Mouse (Mus musculus): ENCODE measurements around the gene E2f7. TPM values are rescaled to one million over a fixed set of nuclear protein-coding genes. Genes with fewer than 3 reads are reported as not detected.
A peak's percentile ranks its signal among the peaks of the same experiment; 100 is the strongest.
"Not testable (repeated sequence)": the region's sequence is repeated elsewhere in the genome, so short reads cannot be mapped to it uniquely, and the experiment has no call there.

Gene E2f7
- polyA plus RNA-seq, 1 experiment from 2014 or later, result 30.3 TPM

DNA sequence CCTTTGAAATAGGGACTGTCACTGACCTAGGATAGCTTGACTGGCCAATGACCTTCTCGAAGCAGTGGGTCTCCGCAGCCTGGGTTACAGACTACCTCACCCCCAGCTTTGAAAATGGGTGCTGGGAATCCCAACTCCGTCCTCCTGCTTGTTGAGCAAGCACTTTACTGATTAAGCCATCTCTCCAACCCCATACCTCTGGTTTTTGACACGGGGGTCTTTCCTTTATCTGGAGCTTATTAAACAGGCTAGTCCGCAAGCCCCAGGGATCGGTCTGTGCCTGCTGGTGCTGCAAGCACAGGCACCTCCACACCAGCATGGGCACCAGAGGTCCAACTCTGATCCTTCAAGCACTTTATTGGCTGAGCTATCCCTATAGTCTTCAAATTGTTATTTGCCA is 1.5 kb upstream of the E2f7 start:
- no peaks in the 10 kb centered on the region for H3K9me3 ChIP-seq (ENCODE audit: control insufficient read depth, low read length)
- WGBS, result 84% methylated on average over 6 of the region's 6 CpGs
- ATAC-seq (ENCODE audit: insufficient read depth, low FRiP score, low TSS enrichment) (no peak), DNase-seq (ENCODE audit: low spot score) (no peak)
- H3K4me3 ChIP-seq (ENCODE audit: low read depth, low read length), result no peak overlapping the region
- no peak overlapping the region for H3K27ac ChIP-seq (ENCODE audit: low read depth, low read length)
- no peaks in the 10 kb centered on the region for H3K27me3 ChIP-seq (ENCODE audit: control insufficient read depth, insufficient read depth, low read length)
- no peak overlapping the region for H3K9ac ChIP-seq (ENCODE audit: low read length)
- no peaks in the 10 kb centered on the region for H3K4me1 ChIP-seq (ENCODE audit: control insufficient read depth, insufficient read depth, low read length)
- no peak overlapping the region for H3K4me2 ChIP-seq (ENCODE audit: low read depth)
- H3K36me3 ChIP-seq (ENCODE audit: control insufficient read depth, insufficient read depth, low read length), result no peaks in the 10 kb centered on the region

DNA sequence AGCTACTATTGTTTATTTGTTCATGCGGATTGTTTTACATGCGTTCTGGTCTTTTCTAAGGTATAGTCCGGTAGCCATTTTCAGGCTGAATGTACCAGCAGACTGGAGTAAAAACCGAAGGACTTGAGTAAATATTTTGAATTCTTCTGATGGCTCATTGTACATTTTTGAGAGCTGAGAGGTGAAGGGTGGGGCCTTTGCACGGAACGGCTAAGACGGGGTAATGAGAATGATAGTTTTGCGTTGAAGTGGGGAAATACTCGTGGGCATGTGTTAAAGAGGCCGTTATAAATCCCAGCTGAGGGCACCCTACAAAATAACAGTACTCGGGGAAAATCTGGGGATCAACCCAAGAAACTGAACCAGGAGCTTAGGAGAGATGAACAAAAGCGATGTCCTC is 1.1 kb upstream of the E2f7 start:
- no peak for ATAC-seq (ENCODE audit: insufficient read depth, low FRiP score, low TSS enrichment)
- Histone ChIP-seq H3K27ac (ENCODE audit: low read depth, low read length) (no peak overlapping the region), H3K4me3 (ENCODE audit: low read depth, low read length) (no peak overlapping the region), H3K36me3 (ENCODE audit: control insufficient read depth, insufficient read depth, low read length) (no peaks in the 10 kb centered on the region; the same call in 1 of the 2 replicates), H3K9ac (ENCODE audit: low read length) (no peak overlapping the region), H3K27me3 (ENCODE audit: control insufficient read depth, insufficient read depth, low read length) (no peaks in the 10 kb centered on the region), H3K4me1 (ENCODE audit: control insufficient read depth, insufficient read depth, low read length) (no peaks in the 10 kb centered on the region), H3K4me2 (ENCODE audit: low read depth) (no peak overlapping the region), H3K9me3 (ENCODE audit: control insufficient read depth, low read length) (no peaks in the 10 kb centered on the region)
- WGBS, result 74% methylated on average over 12 of the region's 12 CpGs
- no peak for DNase-seq (ENCODE audit: low spot score)

DNA sequence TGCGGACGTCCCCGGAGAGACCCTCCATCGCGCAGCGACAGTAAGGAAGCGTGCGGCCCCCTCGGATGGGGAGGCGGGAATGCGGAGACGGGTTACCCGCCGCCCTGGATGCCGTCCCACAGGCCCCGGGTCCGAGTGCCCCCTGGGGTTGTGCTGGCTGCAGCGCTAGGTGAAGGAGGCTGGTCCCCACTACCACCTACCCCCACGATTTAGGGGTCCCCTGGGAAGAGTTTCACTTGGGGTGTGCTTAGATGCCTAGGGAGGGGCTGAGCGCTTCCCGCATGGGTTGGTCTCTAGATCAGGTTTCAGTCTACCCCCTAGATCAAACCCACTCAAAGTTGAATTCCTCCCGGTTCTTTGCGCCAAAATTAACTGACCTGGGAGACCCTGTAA is 397 bp downstream of the E2f7 start:
- no peaks in the 10 kb centered on the region for H3K4me1 ChIP-seq (ENCODE audit: control insufficient read depth, insufficient read depth, low read length)
- H3K9ac ChIP-seq (ENCODE audit: low read length), result peak overlapping the region; percentile 92
- H3K9me3 ChIP-seq (ENCODE audit: control insufficient read depth, low read length), result no peaks in the 10 kb centered on the region
- H3K27me3 ChIP-seq (ENCODE audit: control insufficient read depth, insufficient read depth, low read length), result no peaks in the 10 kb centered on the region
- ATAC-seq (ENCODE audit: insufficient read depth, low FRiP score, low TSS enrichment) (no peak; the same call in 1 of the 2 replicates), DNase-seq (ENCODE audit: low spot score) (no peak)
- peak overlapping the region; percentile 72 for H3K4me2 ChIP-seq (ENCODE audit: low read depth)
- peak overlapping the region; percentile 78 for H3K4me3 ChIP-seq (ENCODE audit: low read depth, low read length)
- under 1% methylated on average over 23 of the region's 23 CpGs for WGBS
- no peaks in the 10 kb centered on the region; the same call in 1 of the 2 replicates for H3K36me3 ChIP-seq (ENCODE audit: control insufficient read depth, insufficient read depth, low read length)
- H3K27ac ChIP-seq (ENCODE audit: low read depth, low read length), result peak overlapping the region; percentile 73

DNA sequence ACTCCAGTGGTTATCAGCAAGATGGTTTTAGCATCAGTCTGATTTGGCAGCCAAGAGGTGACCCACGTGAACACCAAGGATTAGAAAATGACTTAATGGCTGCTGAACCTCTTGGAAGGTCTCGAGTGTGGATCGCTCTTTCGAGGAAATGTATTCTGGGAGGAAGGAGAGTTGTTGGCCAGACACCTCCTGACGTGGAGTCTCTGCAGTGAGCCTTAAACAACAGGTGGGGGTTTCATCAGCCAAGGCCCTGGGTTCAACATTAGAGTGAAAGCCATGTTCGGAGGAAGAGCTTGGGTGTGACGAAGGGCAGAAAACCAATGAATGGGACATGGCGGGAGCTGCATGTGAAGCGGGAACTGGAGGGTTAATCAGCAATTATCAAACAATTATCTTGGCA is 3.8 kb downstream of the E2f7 start:
- no peak for ATAC-seq (ENCODE audit: insufficient read depth, low FRiP score, low TSS enrichment)
- H3K4me1 ChIP-seq (ENCODE audit: control insufficient read depth, insufficient read depth, low read length), result no peaks in the 10 kb centered on the region
- 92% methylated on average over 9 of the region's 9 CpGs for WGBS
- no peak overlapping the region for H3K4me2 ChIP-seq (ENCODE audit: low read depth)
- H3K9ac ChIP-seq (ENCODE audit: low read length), result no peak overlapping the region
- no peaks in the 10 kb centered on the region for H3K27me3 ChIP-seq (ENCODE audit: control insufficient read depth, insufficient read depth, low read length)
- H3K4me3 ChIP-seq (ENCODE audit: low read depth, low read length), result no peak overlapping the region
- H3K9me3 ChIP-seq (ENCODE audit: control insufficient read depth, low read length), result no peaks in the 10 kb centered on the region
- H3K27ac ChIP-seq (ENCODE audit: low read depth, low read length), result no peak overlapping the region
- no peak for DNase-seq (ENCODE audit: low spot score)
- H3K36me3 ChIP-seq (ENCODE audit: control insufficient read depth, insufficient read depth, low read length), result peaks cover under 1% of the 10 kb centered on the region

DNA sequence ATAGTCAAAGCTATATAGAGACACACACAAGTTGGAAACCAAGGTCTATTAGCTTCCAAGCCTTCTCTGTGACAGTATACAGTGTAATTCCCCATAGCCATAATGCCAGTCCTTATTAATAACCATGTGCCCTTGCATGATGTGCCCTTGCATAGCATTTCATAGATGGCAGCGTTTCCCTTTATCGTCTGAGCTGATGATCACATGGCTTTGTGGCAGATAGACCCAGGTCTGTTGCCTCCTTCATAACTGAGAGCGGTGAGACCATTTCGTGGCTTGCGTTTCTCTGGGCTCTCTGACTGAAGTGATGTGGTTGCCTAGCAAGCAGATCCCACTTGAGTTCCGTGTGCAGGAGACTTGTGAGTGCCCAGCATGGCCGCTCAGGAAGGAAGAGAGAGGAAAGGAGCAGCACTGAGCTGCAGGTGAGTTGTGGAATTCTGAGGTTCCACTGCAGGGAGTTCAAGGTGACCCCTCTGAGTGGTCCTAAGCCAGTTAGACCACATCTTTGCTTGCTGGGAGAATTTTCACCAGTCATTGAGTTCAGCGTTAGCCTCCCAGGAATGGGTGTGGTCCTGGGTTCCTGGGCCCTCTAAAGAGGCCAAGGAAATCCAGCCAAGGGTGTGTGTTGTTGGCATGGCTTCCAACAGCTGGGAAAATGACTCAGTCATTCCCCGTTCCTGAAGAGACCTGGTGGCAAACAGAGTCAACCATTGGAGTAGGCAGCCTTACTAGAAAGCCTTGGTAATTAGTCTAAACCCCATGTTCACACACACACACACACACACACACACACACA is 4.5 kb downstream of the E2f7 start:
- WGBS, result 97% methylated on average over 9 of the region's 9 CpGs

DNA sequence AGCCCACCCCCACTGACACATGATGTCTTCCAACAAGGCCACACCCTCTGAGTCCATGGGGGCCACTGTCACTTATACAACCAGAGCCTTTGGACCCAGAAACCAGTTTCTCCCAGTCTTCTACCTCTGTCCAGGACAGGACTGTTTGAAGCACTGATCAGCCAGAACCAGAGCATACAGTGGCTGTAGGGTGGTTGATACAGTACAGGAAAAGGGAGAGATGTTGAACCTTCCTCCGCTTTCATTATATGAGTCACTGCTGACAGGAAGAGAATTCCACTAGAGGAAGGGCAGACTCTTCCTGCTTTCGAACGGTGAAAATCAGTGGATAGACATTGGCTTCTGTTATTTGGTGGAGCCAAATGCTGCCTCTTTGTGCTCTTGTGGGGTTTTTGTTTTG is 7.6 kb downstream of the E2f7 start:
- Histone ChIP-seq H3K9ac (ENCODE audit: low read length) (no peak overlapping the region), H3K9me3 (ENCODE audit: control insufficient read depth, low read length) (no peaks in the 10 kb centered on the region), H3K4me3 (ENCODE audit: low read depth, low read length) (no peak overlapping the region), H3K27ac (ENCODE audit: low read depth, low read length) (no peak overlapping the region), H3K27me3 (ENCODE audit: control insufficient read depth, insufficient read depth, low read length) (no peaks in the 10 kb centered on the region), H3K4me1 (ENCODE audit: control insufficient read depth, insufficient read depth, low read length) (no peaks in the 10 kb centered on the region), H3K4me2 (ENCODE audit: low read depth) (no peak overlapping the region), H3K36me3 (ENCODE audit: control insufficient read depth, insufficient read depth, low read length) (peaks cover 17% of the 10 kb centered on the region)
- DNase-seq (ENCODE audit: low spot score) (no peak), ATAC-seq (ENCODE audit: insufficient read depth, low FRiP score, low TSS enrichment) (no peak)
- WGBS, result 91% methylated on average over 3 of the region's 3 CpGs

More for the DNA sequence above, 4.5 kb downstream of the E2f7 start:
- Histone ChIP-seq H3K27me3 (ENCODE audit: control insufficient read depth, insufficient read depth, low read length) (no peaks in the 10 kb centered on the region), H3K4me2 (ENCODE audit: low read depth) (no peak overlapping the region), H3K27ac (ENCODE audit: low read depth, low read length) (no peak overlapping the region), H3K9ac (ENCODE audit: low read length) (no peak overlapping the region), H3K36me3 (ENCODE audit: control insufficient read depth, insufficient read depth, low read length) (peaks cover 4% of the 10 kb centered on the region), H3K9me3 (ENCODE audit: control insufficient read depth, low read length) (no peaks in the 10 kb centered on the region), H3K4me1 (ENCODE audit: control insufficient read depth, insufficient read depth, low read length) (no peaks in the 10 kb centered on the region), H3K4me3 (ENCODE audit: low read depth, low read length) (no peak overlapping the region)
- ATAC-seq (ENCODE audit: insufficient read depth, low FRiP score, low TSS enrichment), result no peak
- DNase-seq (ENCODE audit: low spot score), result no peak

DNA sequence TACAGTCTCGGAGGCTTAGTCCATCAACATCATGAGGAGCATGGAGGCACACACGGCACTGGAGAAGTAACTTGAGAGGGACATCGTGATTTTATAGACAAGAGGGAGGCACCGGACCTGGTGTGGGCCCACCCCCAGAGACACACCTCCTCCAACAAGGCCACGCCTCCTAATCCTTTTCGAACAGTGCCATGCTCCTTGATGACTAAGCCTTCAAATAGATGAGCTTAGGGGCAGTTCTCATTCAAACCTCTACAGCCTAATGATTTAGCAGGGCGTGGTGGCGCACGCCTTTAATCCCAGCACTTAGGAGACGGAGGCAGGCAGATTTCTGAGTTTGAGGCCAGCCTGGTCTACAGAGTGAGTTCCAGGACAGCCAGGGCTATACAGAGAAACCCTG is 10.3 kb downstream of the E2f7 start:
- ATAC-seq (ENCODE audit: insufficient read depth, low FRiP score, low TSS enrichment) (no peak), DNase-seq (ENCODE audit: low spot score) (no peak)
- Histone ChIP-seq H3K4me2 (ENCODE audit: low read depth) (no peak overlapping the region), H3K27me3 (ENCODE audit: control insufficient read depth, insufficient read depth, low read length) (no peaks in the 10 kb centered on the region), H3K9me3 (ENCODE audit: control insufficient read depth, low read length) (no peaks in the 10 kb centered on the region), H3K4me3 (ENCODE audit: low read depth, low read length) (no peak overlapping the region), H3K4me1 (ENCODE audit: control insufficient read depth, insufficient read depth, low read length) (no peaks in the 10 kb centered on the region), H3K9ac (ENCODE audit: low read length) (no peak overlapping the region), H3K27ac (ENCODE audit: low read depth, low read length) (no peak overlapping the region), H3K36me3 (ENCODE audit: control insufficient read depth, insufficient read depth, low read length) (peaks cover 24% of the 10 kb centered on the region)
- WGBS, result 96% methylated on average over 10 of the region's 10 CpGs

DNA sequence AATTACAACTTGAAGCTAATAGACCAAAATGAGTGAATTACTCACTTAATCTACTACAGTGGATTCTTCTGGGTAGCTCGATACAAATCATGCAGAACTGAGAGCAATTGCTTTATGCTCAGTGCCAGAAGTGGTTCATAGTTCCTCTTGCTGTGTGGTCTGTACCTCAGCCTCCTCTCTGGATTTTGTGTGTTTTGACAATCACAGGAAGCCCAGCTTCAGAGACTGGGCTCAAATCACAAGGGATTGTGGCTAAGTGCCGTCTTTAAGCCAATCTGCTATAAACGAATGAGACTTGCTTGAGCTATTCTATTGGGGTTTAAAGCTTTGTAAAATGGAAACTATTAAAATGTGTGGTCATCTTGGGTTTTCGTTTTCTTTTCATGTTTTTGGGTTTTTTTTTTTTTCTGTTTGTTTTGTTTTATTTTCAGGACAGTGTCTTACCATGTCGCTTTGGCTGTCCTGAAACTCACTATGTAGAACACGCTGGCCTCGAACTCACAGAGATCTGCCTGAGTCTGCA is 11.1 kb downstream of the E2f7 start:
- H3K4me2 ChIP-seq (ENCODE audit: low read depth), result no peak overlapping the region
- no peaks in the 10 kb centered on the region for H3K4me1 ChIP-seq (ENCODE audit: control insufficient read depth, insufficient read depth, low read length)
- no peaks in the 10 kb centered on the region for H3K9me3 ChIP-seq (ENCODE audit: control insufficient read depth, low read length)
- no peak overlapping the region for H3K9ac ChIP-seq (ENCODE audit: low read length)
- WGBS, result 91% methylated on average over 7 of the region's 7 CpGs
- H3K4me3 ChIP-seq (ENCODE audit: low read depth, low read length), result no peak overlapping the region
- DNase-seq (ENCODE audit: low spot score), result no peak
- H3K27me3 ChIP-seq (ENCODE audit: control insufficient read depth, insufficient read depth, low read length), result no peaks in the 10 kb centered on the region
- H3K27ac ChIP-seq (ENCODE audit: low read depth, low read length), result no peak overlapping the region
- H3K36me3 ChIP-seq (ENCODE audit: control insufficient read depth, insufficient read depth, low read length), result peaks cover 24% of the 10 kb centered on the region
- ATAC-seq (ENCODE audit: insufficient read depth, low FRiP score, low TSS enrichment), result no peak

DNA sequence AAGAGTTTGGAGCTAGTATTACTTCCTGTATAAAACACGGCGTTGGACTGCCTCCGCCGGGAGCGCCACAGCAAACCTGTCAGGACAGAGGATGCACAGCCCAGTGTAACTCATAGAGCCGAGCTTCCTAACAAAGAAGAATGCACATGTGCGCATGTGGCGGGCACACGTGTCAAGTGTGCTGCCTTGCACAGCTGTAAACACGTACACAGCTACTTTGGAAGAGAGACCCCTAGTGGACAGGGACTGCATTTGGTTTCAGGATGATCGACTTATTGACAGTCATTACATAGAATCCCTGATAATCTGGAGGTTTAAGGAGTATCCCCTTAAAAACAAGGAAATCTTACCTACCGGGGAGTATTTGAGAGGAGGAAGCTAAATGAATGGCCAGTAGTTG is 15.3 kb downstream of the E2f7 start:
- H3K9me3 ChIP-seq (ENCODE audit: control insufficient read depth, low read length); H3K27me3 ChIP-seq (ENCODE audit: control insufficient read depth, insufficient read depth, low read length); H3K4me1 ChIP-seq (ENCODE audit: control insufficient read depth, insufficient read depth, low read length); H3K4me3 ChIP-seq (ENCODE audit: low read depth, low read length); DNase-seq (ENCODE audit: low spot score); H3K9ac ChIP-seq (ENCODE audit: low read length); H3K27ac ChIP-seq (ENCODE audit: low read depth, low read length); H3K4me2 ChIP-seq (ENCODE audit: low read depth): not testable (repeated sequence)
- ATAC-seq (ENCODE audit: insufficient read depth, low FRiP score, low TSS enrichment), result peak; percentile 51; the same call in 1 of the 2 replicates
- H3K36me3 ChIP-seq (ENCODE audit: control insufficient read depth, insufficient read depth, low read length), result peaks cover 28% of the 10 kb centered on the region
- WGBS, result 72% methylated on average over 7 of the region's 12 CpGs

Measured in neural tube, embryonic 11.5 days (tissue).